Mouse (Mus musculus): ENCODE measurements around the gene Cux2.

The Cux2 gene

DNA sequence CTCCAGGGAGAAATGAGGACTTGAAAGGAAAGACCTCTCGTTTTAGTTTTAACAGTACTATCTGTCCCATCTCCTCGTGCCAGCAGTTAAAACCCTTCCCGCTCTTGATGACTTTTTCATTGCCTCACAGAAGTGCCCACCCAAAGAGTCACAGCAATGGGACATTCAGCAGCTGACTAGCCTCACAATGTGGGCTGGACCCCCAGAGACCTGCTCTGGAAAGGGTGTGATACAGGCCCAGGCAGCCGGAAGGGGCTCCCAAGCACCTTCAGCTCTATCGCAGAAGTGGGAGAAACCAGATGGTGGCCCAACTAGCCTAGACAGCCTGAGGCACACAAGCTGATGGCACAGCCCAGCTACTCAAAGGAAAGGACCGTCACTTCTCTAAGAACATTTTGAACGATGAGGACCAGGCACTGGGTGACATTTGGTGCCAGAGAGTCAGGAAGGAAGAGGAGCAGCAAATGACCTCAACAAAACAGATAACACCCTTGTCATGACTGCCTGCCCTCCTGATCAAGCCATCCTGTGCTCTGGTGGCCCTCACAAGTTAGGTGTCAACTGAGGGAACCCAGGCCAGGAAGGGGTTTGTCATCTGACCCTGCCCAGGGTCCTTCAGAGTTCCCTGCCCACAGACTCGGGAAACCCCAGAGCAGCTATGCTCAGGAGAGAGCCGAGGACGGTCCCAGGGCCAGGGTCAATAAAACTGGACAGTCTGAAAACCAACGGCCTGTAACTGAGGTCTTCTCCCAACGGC lies 214.7 kb downstream of the Cux2 start:
- no peak for DNase-seq

DNA sequence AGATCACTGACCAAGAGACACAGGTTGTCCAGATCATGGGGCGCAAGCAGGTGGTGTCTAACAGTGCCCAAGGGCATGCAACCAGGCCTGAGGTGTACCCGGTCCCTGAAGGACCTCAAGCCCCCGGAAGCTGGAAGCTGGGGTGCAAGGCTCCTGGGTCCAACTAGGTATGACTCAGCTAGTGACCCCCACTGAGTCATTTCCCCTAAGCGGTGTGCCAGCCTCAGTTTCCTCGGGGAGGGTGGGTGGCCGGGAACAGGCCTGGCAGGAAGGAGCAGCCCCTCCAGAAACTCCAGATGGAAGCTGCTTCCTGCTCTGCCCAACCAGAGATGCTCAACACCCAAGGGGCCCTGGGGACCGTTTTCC lies 215.7 kb downstream of the Cux2 start:
- DNase-seq, result no peak

DNA sequence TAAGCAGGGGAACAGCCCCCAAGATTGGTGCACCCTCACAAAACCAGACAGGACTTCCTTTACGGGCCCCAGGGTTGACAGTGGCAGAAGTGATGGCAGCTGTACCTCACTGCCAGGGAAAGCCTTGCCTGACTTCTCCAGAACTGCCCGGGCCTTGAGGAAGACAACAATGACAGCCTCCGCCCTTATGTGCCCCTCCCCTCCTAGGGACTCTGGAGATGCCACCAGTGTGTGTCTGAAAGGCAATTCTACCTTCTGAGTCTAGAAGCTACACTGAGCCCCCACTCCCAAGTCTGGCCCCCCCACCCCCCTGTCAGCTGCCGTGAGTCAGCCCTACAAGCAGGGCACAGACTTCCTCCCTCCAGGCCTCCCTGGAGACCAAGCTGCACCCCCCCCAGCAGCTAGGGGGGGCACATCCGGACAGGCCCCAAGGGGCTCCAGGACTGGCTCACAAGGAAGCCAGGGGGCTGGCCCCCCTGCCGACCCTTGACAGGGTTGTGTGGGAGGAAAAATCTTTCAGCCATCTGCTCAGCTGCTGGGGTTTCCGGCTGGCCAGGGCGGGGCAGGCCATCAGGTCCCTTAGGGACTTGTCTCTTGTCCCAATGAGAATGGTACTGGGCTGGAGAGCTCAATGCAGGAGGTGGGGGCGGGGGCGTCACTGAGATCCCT lies 216.2 kb downstream of the Cux2 start:
- DNase-seq, result no peak

DNA sequence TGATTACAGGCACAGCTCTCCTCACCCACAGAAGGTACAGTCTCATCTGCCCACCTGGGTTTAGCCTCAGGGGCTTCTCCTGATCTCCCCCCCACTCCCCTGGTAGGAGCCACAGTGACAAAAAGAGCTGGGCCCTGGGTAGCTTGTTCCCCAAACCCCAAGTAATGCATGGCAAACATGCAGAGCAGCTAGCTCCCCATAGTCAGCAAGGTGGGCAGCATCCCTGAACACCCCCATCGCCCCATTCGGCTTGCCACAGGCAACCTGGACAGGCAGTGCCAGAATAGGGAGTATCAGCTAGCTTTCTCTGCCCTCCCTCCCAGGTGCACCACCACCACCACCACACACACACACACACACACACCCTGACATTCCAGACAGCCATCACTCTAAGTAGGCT lies 216.7 kb downstream of the Cux2 start:
- no peak for DNase-seq

DNA sequence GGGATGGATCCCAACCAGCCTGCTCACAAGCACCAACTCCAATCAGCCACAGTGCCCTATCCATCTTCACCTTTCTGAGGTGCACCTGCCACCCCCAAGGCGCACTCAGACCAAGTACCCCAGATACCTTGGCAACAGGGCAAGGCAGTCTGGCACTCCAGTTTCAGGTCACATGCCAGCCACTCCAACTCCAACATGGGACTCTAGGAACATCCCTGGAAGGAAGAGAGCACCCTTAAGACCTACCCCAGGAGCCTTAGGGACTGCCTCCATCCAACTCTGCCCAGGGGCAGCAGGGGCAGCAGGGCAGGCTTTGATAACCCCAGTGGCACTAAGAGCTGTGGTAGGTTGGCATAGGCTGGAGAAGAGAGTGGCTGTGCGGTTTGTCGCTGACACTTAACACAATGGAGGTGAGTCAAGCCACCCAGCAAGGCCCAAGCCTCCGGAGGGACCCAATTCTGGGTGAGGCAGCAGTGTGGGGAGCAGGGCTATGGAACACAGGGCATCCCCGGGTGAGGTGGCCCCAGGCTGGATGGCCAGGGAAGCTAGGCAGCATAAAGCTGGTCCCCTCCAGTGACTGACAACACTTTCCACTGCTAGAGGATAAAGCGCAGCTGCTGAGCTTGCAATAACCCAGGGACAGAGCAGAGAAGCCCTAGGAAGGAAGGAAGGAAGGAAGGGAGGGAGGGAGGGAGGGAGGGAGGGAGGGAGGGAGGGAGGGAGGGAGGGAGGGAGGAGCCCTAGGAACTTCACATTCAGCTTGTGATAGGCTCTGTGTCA lies 217.3 kb downstream of the Cux2 start:
- DNase-seq, result no peak

DNA sequence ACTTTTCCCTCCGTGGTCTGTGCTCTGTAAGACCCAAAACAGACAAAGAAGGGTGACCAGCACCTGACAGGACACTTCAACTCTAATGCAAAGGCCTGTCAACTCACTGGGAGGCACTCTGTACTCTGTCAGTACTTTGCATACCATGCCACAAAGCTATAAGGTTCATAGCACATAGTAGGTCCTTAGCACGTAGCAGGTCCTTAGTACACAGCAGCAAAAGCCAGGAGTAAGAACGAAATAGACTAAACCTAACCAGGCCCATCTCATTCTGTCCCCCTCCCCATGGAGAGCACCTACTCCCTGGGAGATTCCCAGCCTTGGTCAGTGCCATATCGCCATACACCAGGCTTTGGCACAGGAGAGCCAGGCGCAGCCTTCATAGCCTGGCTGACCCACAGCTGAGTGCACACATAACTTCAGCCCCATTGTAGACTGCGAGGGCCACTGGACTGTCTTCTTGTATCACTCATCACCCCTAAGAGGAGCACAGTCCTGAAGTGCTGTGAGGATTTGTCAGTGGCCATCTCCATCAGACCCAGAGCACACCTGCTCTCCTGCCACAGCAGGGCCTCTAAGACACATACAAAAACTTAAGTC lies 218.8 kb downstream of the Cux2 start:
- DNase-seq, result no peak

DNA sequence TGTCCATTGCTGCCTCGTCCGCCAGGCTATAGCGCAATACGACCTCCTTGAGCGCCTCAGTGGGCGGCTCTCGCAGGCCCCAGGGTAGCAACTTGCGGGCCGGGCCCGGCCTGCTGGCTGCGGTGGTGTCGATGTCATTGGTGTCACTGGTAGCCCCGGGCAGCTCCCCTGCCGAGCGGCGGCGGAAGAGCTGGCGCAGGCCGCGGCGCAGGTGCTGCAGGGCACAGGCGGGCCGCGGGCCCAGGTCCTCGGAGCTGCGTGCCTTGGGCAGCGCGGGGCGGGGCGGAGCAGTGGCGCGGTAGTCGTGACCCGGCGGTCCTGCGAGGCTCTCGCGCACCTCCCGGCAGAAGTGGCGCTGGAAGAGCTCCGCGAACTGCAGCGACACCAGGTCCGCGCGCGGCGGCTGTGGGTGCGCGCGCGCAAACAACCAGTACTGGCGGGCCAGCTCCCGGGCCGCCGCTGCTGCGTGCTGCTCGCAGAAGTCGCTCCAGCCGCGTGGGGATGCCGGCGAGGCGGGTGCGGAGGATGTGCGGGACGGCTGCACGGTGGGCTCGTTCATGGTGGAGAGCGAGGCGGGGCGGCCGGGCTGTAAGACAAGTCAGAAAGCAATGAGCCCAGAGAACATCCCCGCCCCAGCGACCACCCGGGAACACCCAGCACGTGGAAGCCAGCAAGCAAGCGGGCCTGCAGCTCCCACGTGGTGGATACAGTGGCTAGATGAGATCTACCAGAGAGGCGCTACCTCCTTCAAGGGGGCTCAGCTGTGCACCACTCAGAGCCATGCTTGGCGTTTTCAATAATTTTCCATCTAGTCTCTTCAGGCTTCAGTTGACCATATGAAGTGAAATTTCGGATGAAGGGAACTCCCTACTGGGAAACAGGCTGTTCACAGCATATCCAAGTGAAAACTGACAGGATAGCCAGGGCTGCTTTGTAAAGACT lies 221.1 kb downstream of the Cux2 start:
- DNase-seq, result peak; percentile 68

DNA sequence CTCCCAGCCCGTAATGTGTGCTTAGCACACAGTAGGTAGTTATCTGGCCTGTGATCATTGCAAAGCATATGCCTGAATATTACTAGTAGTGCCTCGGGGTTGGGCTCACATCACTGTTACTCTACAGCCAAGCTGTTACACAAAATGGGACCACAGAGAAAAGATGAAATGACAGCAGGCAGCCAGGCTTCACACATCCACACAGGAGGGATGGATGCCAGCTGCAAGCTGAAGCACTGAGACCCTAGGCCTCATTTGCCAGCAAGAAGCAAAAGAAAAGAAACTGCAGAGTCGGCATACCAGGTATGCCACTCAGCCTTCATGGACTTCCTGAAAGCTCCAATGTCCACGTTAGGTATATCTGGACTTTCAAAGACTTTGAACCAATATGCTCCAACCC lies 222.0 kb downstream of the Cux2 start:
- no peak for DNase-seq

DNA sequence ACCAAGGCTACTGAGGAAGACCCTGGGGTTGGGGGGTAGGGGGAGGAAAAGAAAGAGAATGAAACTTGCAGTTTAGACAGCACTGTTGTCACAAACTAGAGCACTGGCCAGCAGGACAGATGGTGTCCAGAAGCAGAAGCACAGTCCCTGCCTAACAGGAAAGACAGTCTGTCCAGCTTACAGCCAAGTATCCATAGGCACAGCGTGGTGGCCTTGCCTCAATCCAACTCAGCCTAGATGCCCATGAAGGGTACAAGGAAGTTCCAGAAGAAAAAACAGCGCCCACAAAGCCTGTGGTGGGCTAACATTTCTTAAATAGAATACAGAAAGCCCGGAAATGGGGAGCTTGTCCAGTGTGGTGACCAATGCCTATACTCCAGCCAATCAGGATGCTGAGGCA lies 224.3 kb downstream of the Cux2 start:
- no peak for DNase-seq

DNA sequence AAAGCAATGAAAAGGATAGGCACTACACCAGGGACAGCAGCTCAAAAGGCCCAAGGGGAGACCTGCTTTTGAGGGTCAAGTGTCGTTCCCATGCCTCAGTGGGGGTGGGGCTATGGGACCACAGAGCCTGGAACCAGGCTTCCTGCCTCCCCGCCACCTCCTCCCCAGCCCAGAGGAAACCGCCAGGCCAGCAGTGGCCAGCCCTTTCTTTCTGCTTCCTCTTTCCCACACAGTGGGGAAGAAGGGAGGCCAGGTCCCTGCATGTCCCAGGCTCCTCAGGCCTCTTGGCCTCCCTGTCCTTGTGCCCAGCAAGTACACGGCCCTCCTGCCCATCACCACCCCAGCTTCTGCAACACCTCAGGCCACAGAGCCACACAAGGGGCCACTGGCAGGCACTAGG lies 225.8 kb downstream of the Cux2 start:
- DNase-seq, result no peak

DNA sequence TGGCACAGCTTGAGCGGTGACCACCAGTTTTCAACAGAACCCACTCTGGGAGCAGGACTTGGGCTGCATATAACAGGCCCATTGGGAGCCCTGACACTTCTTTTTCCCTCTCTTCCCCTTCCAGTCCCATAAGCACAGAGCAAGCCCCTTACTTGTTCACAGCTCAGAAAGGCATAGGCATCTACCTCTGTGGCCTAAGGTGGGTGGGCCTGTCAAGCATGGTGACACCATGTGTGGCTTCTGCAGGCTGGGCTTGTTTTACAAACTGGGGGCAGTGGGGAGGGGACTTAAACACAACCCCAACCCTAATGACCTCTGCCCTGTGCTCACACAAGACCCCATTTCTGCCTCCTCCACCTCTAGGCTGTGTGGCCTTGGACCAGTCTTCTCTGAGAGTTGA lies 226.2 kb downstream of the Cux2 start:
- DNase-seq, result no peak

DNA sequence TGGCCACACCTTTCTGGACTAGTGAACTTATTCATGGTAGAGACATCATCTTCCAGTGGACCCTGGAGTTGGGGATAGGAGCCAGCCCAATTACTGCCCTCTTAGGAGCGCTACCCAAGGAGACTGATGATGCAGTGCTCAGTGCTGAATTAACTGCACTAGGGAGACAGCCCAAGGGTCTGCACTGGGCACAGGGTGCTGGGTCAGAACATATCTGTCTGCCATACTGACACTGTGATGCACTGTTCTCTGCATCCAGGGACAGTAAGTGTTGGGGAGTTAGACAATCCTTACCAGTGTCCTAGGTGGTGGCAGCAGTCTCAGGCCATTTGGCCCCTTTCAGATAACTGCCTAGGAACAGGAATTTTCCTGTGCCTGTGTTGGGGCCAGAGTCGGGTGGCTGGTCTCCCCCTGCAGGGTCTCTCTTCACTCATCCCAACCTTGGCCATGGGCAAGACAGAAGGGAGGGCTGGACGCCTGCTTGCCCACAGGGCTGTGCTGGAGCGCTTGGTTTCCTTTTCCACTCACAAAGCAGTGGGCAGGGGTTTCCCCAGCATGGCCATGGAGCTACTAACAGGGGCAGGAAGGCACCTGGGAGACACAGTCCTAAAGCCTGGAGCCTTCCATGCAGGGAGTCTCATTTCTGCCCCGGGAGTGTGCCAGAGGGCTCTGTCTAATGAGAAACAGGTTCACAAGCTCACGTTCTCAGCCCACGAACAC lies 227.0 kb downstream of the Cux2 start:
- DNase-seq, result no peak

DNA sequence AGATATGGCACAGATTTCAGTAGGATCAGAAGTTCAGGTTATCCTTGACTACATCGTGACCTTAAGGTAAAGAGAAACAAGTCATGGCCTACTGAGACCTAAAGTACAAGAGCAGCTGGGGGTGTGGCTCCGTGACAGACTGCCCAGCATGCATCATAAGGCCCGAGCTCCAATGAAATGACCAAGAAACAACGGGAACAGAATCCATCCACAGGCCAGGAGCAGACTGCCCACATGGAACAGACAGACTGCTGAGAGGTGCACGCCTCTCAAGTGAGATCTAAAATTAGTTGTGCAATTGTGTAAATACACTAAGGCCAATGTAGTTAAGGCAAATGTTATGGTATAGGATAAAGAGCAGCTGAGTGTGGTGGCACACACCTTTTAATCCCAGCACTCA lies 228.3 kb downstream of the Cux2 start:
- no peak for DNase-seq

DNA sequence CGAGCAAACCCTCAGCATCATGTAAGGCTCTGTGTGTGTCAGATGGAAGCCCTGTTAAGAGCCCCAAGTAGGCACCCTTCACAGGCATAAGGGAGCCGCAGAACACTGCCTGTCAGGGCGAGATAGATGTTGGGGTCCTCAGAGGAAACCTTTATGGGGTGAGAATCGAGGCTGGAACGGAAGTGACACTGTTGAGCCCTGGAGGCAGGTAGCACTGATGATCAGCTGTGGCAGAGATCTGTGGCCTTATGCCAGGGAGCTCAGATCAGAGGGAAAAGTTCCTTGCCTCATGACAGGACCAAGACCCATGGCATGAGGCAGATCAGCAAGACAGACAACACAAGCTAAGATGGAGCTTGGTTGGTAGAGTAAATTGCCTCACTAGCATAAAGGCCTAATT lies 228.8 kb downstream of the Cux2 start:
- DNase-seq, result no peak

DNA sequence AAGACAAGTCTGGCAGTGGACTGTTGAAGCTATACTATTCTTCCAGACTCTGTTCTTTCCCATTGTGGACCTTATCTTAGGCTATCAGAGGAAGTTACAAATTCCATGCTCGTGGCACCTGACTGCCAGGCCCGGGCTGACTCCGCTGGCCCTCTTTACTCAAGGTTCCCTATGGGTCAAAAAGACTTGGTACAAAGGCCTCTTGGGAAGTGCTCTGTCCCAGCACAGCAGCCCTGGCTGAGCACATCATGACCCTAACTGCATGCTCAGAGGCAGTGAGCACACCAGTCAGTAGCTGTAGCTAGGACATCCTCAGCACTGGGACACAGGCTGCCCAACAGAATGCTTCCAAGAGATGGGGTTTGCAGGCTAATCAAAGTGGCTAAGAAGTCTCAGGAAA lies 229.2 kb downstream of the Cux2 start:
- DNase-seq, result no peak

DNA sequence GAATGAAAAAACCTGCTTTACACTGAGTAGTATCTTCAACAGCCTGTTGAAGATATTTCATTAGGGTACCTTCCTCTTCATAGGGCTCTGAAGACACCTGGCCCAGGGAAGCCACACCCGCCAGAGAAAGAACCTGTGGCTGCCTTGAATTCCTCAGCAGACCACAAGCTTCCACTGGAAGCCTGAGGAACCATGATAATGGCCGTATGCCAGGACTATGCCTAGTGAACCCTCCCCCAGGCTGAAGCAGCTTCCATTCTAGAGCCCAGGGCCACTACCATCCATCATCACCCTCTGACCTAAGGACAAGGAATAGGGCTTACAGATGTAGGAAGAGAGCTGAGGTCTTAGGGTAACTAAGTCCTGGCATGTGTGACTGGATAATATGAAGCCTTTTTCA lies 229.7 kb downstream of the Cux2 start:
- DNase-seq, result no peak

DNA sequence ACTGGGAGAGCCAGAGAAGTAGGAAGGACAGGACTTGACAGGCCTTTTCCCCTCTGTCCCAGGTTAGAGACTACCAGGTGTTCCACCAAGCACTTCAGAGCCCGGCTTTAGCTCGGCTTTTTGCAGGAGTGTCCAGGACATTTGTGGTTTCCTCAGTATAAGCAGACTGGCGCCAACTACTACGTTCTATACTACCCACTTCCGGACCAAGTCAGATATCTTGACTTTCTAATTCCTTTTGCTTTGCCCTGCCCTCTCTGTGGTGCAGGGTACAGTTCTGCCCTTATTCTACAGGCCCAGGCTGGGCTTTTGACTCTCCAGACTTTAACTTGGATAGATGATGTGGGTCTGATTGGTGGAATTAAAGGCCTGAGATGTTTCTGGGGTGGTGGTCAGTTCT lies 230.3 kb downstream of the Cux2 start:
- DNase-seq, result no peak

DNA sequence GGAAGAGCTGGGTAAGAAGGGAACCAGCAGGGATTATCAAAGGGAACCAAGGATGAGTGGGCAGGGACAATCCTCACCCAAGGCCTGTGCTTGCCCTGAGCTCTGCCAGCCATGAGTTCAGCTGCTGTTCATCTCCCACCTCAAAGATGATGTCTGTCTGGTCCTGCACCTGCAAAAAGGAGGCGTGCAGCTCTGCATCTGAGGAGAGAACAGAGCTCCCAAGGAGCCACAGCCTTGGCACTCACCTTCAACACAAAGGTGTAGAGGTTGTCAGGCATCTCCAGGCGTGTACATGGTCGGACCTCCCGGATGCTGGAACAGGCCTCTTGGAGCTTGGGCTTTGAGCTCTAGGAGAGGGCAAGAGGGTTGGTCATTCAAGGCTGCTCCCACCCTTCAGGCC lies 231.0 kb downstream of the Cux2 start:
- no peak for DNase-seq

DNA sequence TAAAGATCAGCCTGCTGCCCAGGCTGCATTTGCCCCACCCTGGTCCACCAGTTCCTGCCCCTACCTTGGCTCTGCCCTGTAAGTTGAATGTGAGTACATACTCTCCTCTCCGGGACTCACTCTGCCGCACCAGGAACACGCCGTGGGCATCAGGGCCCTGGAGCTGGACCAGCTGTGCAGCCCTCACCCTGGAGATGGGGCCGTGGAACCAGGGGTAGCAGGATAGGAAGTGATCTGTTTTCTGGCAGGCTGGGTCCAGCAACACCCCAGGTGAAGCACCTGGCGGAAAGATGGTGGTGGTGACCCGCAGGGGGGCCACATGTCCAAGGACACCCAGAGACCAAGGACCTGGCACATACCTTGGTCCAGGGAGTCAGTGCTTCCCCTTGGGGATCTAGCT lies 231.5 kb downstream of the Cux2 start:
- DNase-seq, result no peak

DNA sequence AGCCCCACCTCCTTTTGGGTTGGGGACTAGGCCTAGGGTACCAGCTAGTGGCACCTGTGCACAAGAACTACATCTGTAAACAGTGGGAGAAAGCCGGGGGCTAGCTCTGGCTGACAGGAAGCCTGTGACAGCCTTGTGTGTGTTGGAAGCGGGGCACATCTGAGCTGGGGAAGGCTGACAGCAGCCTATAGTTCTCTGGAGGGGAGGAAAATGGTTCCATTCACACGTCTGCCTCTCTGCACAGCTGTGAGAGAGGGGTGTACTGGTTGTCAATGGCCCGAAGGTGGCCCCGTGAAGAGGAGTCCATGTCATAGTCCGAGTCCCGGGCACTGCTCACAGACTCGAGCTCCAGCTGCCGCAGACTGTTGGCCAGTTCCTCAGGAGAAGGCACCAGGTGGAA lies 232.4 kb downstream of the Cux2 start:
- DNase-seq, result no peak

DNA sequence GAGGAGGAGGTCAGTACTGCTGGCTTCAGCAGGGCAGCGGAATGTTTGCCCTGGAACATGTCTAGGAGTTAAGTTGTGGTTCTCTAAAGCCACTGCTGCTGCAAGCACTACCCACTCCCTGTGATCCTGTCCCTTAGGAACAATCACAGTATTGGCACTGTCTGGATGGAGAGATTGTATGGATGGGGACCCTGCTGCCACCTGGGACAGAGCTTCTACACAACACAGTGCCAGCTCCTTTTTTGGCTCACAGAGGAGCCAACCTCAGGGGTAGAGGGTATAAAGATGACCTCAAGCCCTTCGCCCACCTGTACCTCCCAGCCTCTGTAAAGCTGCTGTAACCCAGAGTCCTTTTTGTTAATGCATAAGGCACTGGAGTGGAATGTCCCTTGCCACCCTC lies 233.3 kb downstream of the Cux2 start:
- no peak for DNase-seq

DNA sequence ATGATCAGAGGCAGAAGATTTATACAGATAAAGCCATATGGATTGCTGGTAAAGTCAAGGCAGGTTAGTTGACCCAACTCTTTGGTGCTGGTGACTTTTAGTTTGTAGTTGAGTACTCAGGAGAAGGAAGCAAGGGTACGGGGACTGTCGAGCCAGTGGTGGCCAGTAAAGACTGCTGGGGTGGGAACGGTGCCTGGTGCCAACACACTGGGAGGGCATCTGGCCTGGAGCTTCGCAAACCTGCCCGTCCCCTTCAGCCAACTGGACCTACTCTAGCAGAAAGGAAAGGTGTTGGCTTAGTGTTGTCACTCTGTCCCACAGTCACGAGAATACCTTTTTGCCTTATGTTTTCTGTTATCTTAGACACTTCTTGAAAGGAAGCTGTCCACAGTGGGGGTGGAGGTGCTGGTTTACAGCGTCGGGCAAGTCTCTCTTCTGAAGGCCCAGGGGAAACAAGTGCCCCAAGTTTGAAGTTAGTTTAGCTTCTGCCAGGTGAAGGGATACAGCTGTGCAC lies 234.0 kb downstream of the Cux2 start:
- DNase-seq, result no peak

All from right cerebral cortex, postnatal 25 days (tissue).